Mouse (Mus musculus) frontal cortex, adult (tissue): ENCODE measurements at regions not wholly inside any gene's neighbourhood (a gene's known extent, or its start where the extent isn't known, plus 50 kb on each side); places are given as distances from the start of the nearest gene placed in this dataset.
A peak's percentile ranks its signal among the peaks of the same experiment; 100 is the strongest.
"Not testable (repeated sequence)": the region's sequence is repeated elsewhere in the genome, so short reads cannot be mapped to it uniquely, and the experiment has no call there.

ENCODE experiments used
- ATAC-seq: cut with Nextera tagmentation; 2 replicates; pipeline ENCODE4 v1.9.2; 2017; ENCODE audit warnings: mild to moderate bottlenecking, moderate library complexity, mixed read lengths; ENCODE audit not compliant: low TSS enrichment

DNA sequence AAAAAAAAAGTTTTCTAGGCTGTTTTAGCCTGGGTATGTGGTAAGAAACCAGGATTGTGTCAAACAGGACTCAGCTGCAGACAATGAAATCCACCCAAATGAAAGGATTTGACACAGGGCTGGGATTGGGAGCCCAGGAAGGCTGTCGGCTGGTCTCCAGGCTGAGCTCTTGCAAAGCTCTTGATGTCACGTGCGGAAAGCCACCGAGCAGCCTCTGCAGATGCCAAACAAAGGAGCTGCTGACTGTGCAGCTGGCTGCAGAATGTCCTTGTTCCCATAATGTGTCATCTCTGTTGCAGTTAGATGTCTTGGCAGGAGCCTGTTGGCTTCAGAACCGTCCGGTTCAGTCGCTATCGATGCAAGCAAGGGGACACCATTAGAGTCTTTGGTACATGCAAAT lies 56.1 kb downstream of the Bbs10 start:
- peak; percentile 67 for ATAC-seq

DNA sequence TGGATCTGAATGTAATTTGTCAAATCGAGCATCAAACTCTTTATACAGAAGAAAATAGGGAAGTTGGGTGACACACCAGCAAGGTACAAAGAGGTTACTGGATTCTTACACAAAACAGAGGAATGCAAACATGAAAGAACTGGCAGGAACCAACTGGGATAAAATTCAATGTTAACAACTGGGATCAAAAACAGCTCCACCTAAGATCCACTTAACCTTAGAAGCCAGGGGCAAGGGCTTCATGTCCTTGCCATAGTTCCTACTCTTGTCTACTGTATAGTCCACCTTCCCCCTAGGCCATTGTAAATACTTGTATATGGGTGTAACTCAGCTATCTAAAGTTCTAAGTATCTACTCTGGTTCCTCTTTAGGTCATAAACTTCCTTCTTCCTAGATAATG lies 59.9 kb downstream of the Bbs10 start:
- not testable (repeated sequence) for ATAC-seq

DNA sequence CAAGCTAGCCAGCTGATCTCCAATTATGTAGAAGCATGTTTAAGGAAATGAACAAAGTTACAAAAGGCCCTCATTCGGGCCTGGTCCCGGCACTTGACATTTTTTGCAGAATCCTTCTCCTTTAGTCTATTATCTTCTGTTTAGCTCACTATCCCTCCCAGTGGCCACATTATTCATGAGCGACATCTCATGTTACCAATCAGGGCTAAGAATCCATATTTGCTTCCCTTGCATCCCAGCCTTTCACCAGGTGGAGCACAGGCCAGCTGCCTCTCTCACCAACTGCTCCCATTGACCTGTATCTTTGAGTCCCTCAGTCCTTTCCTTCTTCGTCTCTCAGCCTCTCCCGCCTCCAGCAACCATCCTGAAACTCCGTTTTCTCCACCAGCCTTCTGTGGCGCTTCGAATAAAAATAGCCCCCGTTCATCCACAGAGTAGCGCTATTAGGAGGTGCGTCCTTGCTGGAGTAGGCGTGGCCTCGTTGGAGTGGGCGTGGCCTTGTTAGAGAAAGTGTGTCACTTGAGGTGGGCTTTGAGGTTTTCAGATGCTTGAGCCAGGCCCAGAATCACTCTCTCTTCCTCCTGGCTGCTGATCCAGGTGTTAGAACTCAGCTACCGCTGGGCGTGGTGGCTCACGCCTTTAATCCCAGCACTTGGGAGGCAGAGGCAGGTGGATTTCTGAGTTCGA lies 63.4 kb downstream of the Bbs10 start:
- ATAC-seq: peak; percentile 55; the same call in 1 of the 2 replicates

DNA sequence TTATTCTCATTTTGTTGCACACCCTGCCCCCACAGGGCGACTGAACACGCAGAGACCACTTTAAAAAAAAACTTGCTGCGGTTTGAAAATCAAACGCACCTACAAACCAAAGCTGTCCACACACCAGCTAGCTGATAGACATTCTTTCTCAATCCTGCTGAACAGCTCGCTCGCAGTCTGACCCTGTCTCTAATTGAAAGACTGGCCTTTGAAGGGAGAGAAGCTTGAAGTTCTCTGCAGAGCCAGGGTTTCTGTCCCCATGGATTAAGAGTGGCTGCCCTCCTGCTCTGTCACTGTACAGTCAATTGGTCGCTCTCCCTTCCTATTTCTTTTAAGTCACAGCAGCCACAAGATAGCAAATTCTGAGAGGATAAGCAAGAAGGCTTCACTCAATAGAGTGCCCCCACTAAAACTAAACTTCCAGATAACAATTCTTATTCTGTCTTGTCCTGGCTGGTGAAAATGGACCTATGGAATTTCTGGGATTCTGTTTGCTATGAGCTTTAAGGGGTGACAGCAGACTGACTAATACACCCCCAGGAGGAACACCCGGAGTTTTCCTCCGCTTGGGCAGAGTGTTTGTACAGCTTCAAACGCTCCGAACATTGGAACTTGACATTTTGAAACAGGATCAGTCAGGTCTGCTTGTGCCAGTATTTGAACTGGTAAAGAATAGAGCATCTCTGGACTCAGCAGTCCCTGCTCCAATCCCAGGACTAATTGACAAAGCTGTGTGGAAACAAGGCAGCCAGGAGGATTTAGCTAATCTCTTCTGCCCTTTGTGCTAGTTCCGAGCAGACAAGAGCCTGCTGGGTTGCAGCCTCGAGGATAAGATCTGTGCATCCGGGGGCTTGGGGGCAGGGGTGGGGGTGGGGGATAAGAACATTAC lies 65.5 kb downstream of the Bbs10 start:
- ATAC-seq: no peak

DNA sequence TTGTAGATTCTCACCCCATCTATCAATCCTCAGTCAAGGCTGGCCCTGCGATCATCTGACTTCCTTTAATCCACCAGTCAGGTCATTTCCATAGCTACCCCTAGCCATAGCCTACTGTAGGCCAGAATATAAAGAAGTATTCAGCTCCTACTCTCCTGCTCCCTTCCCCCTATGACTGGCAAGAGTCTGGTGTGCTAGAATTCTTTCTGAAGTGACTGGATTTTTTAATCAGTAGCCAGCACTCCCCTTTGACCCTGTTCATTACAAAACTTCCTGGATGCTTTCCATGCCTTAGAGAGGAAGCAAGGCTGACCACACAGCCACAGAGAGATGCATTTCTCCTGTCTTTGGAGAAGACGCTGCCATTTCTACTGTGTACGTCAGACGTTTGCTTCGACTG lies 66.5 kb downstream of the Bbs10 start:
- ATAC-seq: no peak

DNA sequence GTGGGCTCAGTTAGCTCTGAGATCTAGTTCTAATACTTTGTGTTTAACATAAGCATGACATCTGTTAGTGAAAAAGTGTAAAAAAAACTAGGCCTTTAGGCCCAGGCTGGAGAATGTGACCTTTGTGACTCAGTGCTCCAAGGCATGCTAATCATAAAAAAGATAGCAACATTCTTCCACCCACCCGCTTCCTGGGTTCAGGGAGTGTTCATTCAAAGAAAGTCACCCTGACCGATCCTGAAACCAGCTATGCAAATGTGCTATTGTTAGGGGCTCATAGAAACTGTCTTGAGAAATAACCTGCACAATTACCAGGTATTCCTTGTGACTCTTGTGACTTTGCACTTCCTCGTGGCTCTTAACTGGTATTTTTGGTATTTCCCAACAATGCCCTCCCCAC lies 70.6 kb downstream of the Bbs10 start:
- ATAC-seq: not testable (repeated sequence)

DNA sequence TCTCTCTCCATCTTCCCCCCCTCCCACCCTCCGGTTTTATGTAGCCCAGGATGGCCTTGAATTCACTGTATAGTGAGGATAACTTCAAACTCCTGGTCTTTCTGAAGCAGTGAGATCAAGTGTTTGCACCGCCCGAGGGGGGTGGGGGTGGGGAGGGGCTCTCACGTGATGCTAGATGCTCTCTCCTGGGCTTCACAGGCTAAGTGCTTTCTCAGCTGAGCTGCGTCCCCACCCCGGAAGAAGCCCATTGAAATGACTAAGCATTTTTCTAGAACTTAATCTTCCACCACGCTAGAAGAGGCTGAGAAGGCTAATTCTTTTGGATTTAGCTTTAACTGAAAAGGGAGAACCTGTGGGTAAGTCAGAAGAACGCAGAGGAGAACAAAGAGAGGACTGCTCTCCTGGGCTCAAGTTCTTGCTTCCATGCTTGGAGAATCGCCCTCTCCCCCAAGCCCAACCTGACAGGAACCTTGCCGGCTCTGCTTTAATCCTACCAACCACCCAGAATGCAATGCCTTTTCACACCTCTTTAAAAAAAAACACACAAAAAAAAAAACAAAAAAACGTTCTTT lies 79.7 kb downstream of the Bbs10 start:
- ATAC-seq: no peak

DNA sequence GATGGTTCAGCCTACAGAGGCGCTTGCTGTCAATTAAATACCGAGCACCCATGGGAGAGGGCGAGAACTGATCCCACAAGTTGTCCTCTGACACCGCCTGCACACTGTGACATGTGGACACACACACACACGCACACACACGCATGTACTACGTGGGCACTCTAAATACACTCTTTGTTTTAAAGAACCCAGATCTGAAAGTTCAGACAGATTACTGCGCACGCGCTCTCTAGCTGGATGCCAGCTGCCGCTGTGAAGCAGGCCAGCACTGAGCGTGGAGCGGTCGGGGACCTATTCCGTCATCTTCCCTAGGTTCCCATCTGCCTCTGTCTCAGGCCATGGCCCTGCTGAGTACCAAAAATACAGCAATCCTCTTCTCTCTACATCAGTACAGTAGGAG lies 83.2 kb downstream of the Bbs10 start:
- ATAC-seq: peak; percentile 62

DNA sequence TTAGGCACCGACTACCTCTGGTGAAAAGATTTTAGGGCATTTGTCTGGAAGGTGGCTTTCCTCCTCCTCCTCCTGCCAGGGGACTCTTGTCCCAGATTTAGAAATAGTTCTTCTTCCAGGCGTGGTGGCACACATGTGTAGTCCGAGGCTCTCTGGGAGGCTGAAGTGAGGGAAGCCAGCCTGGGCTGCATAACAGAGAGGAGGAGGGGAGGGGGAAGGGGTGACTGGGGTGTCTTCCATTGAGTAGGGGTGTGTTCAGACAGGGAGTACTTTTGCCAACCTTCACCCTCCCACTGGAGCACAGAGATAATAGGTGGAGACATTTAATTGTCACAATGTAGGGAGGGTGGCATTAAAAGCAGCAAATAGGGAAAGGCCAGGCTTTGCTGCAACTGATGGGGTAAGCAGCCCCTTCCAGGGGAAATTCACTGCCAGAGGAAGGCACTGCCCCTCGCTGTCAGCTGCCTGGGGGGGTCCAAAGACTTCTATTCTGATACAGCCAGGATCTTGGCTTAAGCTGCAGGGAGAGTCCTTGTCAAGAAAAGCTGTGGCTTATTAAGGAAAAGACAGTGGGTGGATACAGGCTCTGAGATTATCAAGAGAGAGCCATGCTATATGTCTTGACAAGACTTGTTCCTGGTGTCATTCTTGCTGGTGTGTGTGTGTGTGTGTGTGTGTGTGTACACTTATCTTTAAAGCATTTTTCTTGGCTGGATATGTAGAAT lies 83.9 kb downstream of the Bbs10 start:
- peak; percentile 76 for ATAC-seq

DNA sequence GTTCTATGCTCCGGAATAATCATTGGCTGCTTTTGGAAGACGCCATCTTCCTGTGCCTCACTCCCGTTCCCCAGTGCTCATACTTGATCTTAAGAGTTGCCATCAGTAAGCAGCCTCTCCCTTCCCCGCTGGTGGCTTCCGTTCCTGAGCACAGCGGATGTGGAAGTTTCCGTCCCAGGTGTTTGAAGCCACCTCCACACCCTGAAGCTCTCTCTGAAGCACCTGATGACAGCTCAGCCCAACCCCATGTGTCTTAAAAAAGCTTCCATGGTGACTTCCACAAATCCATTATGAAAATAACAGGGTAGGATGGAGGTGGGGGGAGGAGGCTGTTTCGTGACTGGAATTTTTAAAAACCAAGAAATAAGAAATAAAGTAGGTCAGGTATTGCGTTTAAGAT lies 87.1 kb downstream of the Bbs10 start:
- ATAC-seq: peak; percentile 4; the same call in 1 of the 2 replicates

DNA sequence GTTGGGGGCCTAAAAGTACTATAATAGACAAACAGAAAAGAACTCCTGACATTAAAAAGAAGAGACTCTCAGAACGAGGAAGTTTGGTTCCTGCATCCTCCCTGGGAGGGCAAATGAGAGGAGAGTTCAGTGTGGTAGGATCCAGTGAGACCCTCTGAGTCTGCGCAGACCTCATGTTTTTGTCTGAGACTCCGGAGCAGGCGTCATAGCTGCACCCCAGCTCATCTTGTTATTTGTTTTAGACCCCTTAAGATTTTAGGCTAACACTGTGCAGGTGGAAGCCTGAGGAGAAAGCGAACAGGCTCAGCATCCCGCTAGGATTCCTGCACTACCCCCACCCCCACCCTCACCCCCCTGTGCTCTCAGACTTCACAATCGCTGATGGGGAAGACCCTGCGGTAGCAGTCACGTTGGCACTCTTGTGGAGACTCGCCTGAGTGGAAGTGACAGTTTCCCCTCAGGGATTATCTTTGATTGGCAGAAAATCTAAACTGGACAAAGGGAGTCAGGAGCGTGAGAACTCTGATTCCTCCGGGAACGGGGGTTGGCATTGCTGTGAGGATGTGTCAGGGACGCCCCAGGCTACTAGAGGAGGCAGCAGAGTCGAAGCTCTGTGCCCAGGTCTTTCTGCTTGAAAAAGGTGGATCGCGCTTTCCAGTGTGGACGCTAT lies 85.0 kb upstream of the Nap1l1 start:
- no peak for ATAC-seq

DNA sequence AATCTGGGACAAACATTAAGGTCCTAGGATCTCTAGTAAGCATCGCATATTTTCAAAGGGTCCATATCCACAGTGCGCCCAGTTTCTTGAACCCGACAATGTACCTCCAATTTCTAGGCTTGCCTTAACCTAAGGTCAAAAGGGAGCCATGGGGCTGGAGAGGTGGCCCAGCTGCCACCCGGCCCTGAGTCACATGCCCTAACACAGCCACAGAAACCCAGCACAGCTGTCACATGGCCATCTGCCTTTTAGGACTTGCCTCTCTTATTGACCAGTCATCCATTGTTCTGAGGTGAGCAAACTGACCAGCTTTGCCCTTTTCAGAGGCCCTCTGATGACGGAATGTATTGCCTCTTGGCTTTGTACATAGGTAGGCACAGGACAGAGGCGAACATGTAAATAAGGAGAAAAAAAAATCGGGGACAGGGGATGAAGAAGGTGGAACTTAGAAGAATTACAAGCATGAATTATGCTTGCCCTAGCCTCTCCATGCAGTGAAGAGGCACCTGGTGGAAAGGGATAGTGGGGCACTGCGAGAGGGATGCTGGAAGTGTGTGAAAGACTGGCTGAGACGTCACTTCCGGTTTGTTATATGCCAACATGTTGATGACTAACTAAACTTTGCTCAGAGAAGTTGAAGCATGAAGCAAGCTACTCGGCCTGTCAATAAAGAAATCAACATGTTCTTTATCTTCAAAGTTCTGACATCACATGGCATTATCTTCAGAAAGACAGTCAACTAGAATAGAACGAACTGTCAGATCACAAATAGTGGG lies 84.3 kb upstream of the Nap1l1 start:
- no peak for ATAC-seq

DNA sequence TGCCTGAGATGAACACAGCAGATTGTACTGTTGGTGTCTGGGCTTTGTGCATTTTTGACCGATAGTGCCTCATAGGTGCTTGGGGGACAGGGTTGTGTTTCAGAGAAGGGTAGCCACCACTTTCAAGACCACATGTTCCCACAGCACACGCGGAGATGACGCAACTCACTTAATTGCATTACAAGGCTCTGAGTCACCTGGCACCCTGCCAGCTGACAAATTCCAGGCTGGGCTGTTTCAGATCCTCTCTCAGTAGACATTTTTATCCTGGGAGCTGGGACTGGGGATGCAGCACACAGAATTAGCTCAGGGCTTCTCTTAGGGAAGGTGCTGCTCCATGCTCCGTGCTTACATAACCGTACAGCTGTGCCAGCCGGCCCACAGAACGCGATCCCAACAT lies 83.1 kb upstream of the Nap1l1 start:
- ATAC-seq: peak; percentile 68

DNA sequence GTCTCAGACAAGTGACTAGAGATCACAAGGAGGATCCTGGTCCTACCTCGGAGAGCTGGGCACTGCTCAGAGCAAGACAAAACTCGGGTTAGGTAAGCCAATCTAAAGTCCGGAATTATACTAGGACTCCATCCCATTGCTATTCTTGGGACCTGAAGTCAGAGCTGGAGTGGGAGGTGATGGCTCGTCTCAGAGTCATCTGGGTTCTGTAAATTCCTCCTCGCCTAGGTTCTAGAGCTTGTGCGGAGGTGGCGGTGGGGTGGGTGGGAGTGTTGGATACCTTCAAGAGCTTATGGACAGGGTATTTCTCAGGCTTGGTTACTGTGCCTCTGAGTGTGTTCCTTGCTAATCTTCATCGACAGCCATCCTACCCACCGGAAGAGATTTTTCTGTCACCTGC lies 78.6 kb upstream of the Nap1l1 start:
- peak; percentile 82 for ATAC-seq

DNA sequence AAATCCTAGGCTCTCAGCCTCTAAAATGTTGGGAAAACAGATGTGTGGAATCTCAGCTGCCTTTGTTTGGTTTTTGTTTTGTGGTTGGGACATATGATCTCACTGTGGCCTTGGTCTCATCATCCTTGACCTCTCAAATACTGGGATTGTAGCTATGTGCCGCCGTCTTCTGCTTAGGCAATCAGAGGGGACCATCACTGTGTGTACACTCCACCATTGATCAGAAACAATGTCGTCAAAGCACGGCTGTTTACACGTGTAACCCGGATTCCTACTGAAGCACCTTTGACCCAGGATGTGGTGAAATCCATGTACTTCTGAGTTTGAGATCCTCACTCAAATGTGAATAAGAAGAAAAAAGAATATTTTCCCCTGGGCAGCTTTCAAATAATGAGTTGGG lies 68.0 kb upstream of the Nap1l1 start:
- ATAC-seq: no peak

DNA sequence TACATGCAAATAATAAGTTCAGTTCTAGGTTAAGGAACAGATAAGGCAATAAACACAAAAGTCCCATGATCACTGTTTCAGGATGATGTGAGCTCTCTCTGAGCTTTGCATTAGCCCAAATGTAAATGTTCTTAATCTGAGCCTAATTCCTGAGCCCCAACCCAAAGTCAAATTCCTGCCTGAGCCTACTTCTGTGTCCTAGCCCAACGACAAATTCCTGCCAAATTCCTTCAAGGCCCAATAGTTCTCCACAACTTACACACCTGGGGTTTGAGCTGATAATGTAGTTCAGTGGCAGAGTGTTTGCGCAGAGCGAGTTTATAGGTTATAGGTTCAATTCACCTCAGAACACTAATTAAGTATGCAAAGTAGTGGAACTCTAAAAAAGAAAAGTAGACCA lies 64.1 kb upstream of the Nap1l1 start:
- no peak for ATAC-seq

DNA sequence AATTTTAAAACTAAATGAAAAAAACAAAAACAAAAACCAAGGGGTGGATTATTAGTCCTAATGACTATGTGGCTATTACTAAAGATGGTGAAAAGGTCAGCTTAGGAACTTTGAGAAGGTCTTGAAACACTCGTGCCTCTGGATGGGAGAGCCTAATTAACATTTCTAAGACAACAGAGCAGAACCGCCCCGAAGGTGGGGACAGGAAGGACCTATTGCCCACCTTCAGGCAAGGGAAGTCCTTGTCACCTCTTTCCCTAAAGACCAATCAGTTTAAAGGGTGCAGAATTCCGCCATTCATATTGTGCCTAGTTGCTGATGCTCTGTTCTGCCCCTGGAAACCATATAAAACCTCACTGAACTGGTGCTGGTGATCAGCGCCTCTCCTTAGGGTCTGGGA lies 63.5 kb upstream of the Nap1l1 start:
- ATAC-seq: no peak

DNA sequence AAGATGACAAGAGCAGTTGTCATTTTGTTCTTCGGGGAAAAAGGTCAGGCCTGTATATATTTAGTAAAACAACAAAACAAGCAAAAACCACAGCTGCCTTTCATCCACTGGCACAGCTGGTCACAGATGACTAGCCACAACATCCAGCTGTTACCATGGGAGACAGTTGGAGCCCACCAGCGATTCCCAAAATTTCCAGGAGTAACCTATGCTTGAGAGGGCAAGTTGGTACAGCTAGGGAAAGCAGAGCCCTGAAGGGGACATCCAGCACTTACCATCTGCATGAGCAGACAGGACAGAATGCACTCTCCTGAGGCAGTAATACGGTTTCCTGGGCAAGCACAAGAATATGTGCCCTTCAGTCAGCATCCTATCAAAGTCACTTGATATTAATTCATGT lies 62.9 kb upstream of the Nap1l1 start:
- no peak for ATAC-seq

DNA sequence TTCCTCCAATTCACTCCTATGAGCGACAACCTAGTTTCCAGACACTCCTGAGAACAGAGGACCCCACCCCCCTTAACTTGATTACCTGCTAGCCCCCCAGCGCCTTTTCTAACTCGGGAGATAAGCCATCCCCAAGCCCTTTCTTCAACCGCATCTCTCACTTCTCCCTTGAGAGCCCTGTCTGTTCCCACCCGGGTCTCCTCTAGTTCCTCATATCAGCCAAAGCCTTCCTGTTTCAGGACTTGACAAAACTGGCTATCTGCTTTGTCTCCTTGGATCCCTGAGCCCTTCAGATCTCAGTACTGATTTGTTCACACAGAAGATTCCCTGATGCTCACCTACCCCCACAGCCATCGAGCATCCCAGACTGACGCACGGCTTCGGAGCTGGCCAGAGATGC lies 61.5 kb upstream of the Nap1l1 start:
- ATAC-seq: no peak

DNA sequence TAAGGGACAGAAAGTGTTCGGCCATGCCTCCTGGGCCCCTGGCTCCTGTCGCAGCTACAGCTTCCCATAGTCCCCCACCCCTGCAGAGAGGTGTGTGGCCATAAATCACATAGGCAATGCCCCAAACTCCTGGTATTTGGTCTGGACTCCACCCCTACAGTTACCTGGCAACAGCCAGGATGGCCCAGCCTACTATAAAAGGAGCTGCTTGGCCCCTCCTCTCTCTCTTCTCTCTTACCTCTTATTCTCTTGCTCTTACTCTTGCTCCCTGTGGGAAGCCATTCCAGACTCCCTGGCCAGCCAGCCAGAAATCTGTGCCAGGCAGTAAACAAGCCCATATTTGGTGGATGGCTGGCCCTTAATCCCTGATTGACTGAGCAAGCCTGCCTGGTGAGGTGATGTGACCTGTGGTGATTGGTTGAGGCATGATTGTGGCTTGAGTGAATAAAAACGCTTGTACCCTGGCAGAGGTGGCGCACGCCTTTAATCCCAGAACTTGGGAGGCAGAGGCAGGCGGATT lies 56.4 kb upstream of the Nap1l1 start:
- ATAC-seq: no peak
